Mouse (Mus musculus): ENCODE data around the gene Ikbkg. TPM values are rescaled to one million over a fixed set of nuclear protein-coding genes. Genes with fewer than 3 reads are reported as not detected.

The Ikbkg gene
- total and polyA plus RNA-seq, 3 experiments = 20.5 to 40.6 (median 26.4) TPM

- dilution Hi-C loops (cut with MboI; ENCODE audit: extremely low pct_ligation_motif_present, extremely low pct_unique_long_range_greater_than_20kb, low sequenced_read_pairs) = no loop called here
- no peaks in the 10 kb centered on the region for H3K27me3 ChIP-seq (replicated peaks)
- peak overlapping the region; percentile 52 to 74 (median 66) for H3K4me3 ChIP-seq (replicated peaks in 1 of 3; ENCODE audit: low read depth in 2 of 3, low read length in 2 of 3, poor library complexity in 1 of 3)
- H3K9ac ChIP-seq (ENCODE audit: insufficient read depth, low read depth) = peak overlapping the region; percentile 56; the same call in 1 of the 2 replicates
- in situ Hi-C loops (cut with MboI; ENCODE audit: low pct_ligation_motif_present, low pct_unique_long_range_greater_than_20kb, low sequenced_read_pairs) = no loop called here
- peaks cover 20% of the 10 kb centered on the region; the same call in 1 of the 2 replicates for H3K79me2 ChIP-seq (replicated peaks; ENCODE audit: control insufficient read depth, extremely low read depth, insufficient read depth, poor library complexity, severe bottlenecking)
- peaks cover 0 to 52% of the 10 kb centered on the region in 2 experiments; a peak in 3 of 4 replicates for H3K4me1 ChIP-seq (ENCODE audit: control insufficient read depth in 1 of 2, insufficient read depth in 2 of 2)
- peaks cover 10 to 49% of the 10 kb centered on the region in 2 experiments for H3K36me3 ChIP-seq (replicated peaks in 1 of 2; ENCODE audit: control insufficient read depth in 1 of 2, insufficient read depth in 1 of 2, low read length in 1 of 2)
- DNase-seq (ENCODE audit: extremely low read depth) = no peak
- peak; percentile 43 for TF ChIP-seq NRF1 (IDR thresholded peaks at IDR 0.05; ENCODE audit: low read depth, low read length)
- TF ChIP-seq ETS1 (conservative IDR thresholded peaks at IDR 0.05; ENCODE audit: low read depth, low read length) = no peak
- H3K4me2 ChIP-seq (ENCODE audit: insufficient read depth, low read depth, poor library complexity, severe bottlenecking) = peak overlapping the region; percentile 56
- H3K9me3 ChIP-seq (replicated peaks; ENCODE audit: low read length) = no peaks in the 10 kb centered on the region
- no peak overlapping the region for H3K27ac ChIP-seq (ENCODE audit: insufficient read depth, low read depth)
These were observed 35.2 kb downstream of the Ikbkg start for GRCm38 (mm10) chrX:74428146-74428825.

- DNase-seq (ENCODE audit: extremely low read depth) = peak; percentile 88
- TF ChIP-seq NELFE (IDR thresholded peaks at IDR 0.05; ENCODE audit: low read depth, low read length) (peak; percentile 87), TBP (conservative IDR thresholded peaks at IDR 0.05; ENCODE audit: low read depth, low read length) (peak; percentile 93), PAX5 (IDR thresholded peaks at IDR 0.05; ENCODE audit: low read length) (no peak), GABPA (IDR thresholded peaks at IDR 0.05; ENCODE audit: insufficient replicate concordance, low read depth, low read length) (no peak), E2F4 (IDR thresholded peaks at IDR 0.05; ENCODE audit: insufficient replicate concordance, low read depth, low read length) (no peak), CHD1 (IDR thresholded peaks at IDR 0.05; ENCODE audit: low read depth, low read length) (no peak), CHD2 (IDR thresholded peaks at IDR 0.05; ENCODE audit: low read length) (0 out of 2 replicates have a peak, but pooled peaks have one; percentile 20), RCOR1 (conservative IDR thresholded peaks at IDR 0.05; ENCODE audit: low read depth, low read length) (no peak), MAZ (IDR thresholded peaks at IDR 0.05; ENCODE audit: low read depth, low read length) (peak; percentile 35), JUN (IDR thresholded peaks at IDR 0.05; ENCODE audit: insufficient read depth, low read depth, low read length) (no peak), ZMIZ1 (IDR thresholded peaks at IDR 0.05; ENCODE audit: low read depth, low read length) (peak; percentile 79), CTCF (conservative IDR thresholded peaks at IDR 0.05 in 1 of 2, IDR thresholded peaks at IDR 0.05 in 1 of 2; ENCODE audit: low read depth in 2 of 2, low read length in 2 of 2) (peak in 1 of 2 experiments; percentile 8; a peak in 1 of 4 replicates), USF1 (IDR thresholded peaks at IDR 0.05; ENCODE audit: low read depth, low read length) (no peak), JUND (conservative IDR thresholded peaks at IDR 0.05; ENCODE audit: low read depth, low read length) (no peak), MAX (IDR thresholded peaks at IDR 0.05; ENCODE audit: low read length) (peak; percentile 41), KAT2A (IDR thresholded peaks at IDR 0.05; ENCODE audit: insufficient replicate concordance, low read length) (0 out of 2 replicates have a peak, but pooled peaks have one; percentile 20), HCFC1 (IDR thresholded peaks at IDR 0.05; ENCODE audit: low read depth, low read length) (no peak; the same call in 1 of the 2 replicates), ZNF384 (IDR thresholded peaks at IDR 0.05; ENCODE audit: low read depth, low read length) (no peak), EP300 (IDR thresholded peaks at IDR 0.05; ENCODE audit: low read length) (no peak), NRF1 (IDR thresholded peaks at IDR 0.05; ENCODE audit: low read depth, low read length) (peak; percentile 84), SIN3A (IDR thresholded peaks at IDR 0.05; ENCODE audit: low read length) (0 out of 2 replicates have a peak, but pooled peaks have one; percentile 66), POLR2AphosphoS2 (IDR thresholded peaks at IDR 0.05; ENCODE audit: low read depth, low read length) (peak; percentile 38; the same call in 1 of the 2 replicates), MAFK (IDR thresholded peaks at IDR 0.05; ENCODE audit: insufficient replicate concordance, low read length) (no peak), POLR2A (IDR thresholded peaks at IDR 0.05; ENCODE audit: low read depth, low read length) (peak; percentile 95), RAD21 (IDR thresholded peaks at IDR 0.05; ENCODE audit: low read depth, low read length) (no peak), MEF2A (IDR thresholded peaks at IDR 0.05; ENCODE audit: borderline replicate concordance, low read depth, low read length) (no peak), MXI1 (IDR thresholded peaks at IDR 0.05; ENCODE audit: low read depth, low read length) (peak; percentile 54), TCF12 (IDR thresholded peaks at IDR 0.05; ENCODE audit: low read depth, low read length) (peak; percentile 30; the same call in 1 of the 2 replicates), ETS1 (conservative IDR thresholded peaks at IDR 0.05; ENCODE audit: low read depth, low read length) (no peak), UBTF (IDR thresholded peaks at IDR 0.05; ENCODE audit: low read depth, low read length) (no peak)
- Histone ChIP-seq H3K4me2 (ENCODE audit: insufficient read depth, low read depth, poor library complexity, severe bottlenecking) (peak within 1 kb of the TSS; percentile 75), H3K36me3 (replicated peaks in 1 of 2; ENCODE audit: control insufficient read depth in 1 of 2, insufficient read depth in 1 of 2, low read length in 1 of 2) (peaks cover 14 to 51% of the 10 kb centered on the region in 2 experiments), H3K4me3 (replicated peaks in 1 of 3; ENCODE audit: low read depth in 2 of 3, low read length in 2 of 3, poor library complexity in 1 of 3) (peak within 1 kb of the TSS; percentile 66 to 83 (median 74)), H3K9ac (ENCODE audit: insufficient read depth, low read depth) (peak within 1 kb of the TSS; percentile 98), H3K4me1 (ENCODE audit: control insufficient read depth in 1 of 2, insufficient read depth in 2 of 2) (peaks cover 0 to 50% of the 10 kb centered on the region in 2 experiments; a peak in 3 of 4 replicates), H3K27me3 (replicated peaks) (no peaks in the 10 kb centered on the region), H3K9me3 (replicated peaks; ENCODE audit: low read length) (no peaks in the 10 kb centered on the region), H3K79me2 (replicated peaks; ENCODE audit: control insufficient read depth, extremely low read depth, insufficient read depth, poor library complexity, severe bottlenecking) (peaks cover 20% of the 10 kb centered on the region; the same call in 1 of the 2 replicates), H3K27ac (ENCODE audit: insufficient read depth, low read depth) (peak within 1 kb of the TSS; percentile 83)
- in situ Hi-C loops (cut with MboI; ENCODE audit: low pct_ligation_motif_present, low pct_unique_long_range_greater_than_20kb, low sequenced_read_pairs) = no loop called here
- dilution Hi-C loops (cut with MboI; ENCODE audit: extremely low pct_ligation_motif_present, extremely low pct_unique_long_range_greater_than_20kb, low sequenced_read_pairs) = no loop called here
These were observed 35.8 kb downstream of the Ikbkg start, which contains the start of gene G6pdx for GRCm38 (mm10) chrX:74428826-74429276. Gene G6pdx (minus strand): TSS chrX:74429194.
